Mouse (Mus musculus) macrophage (primary cell): ENCODE results near the gene Rpl10-ps3. TPM values are rescaled to one million over a fixed set of nuclear protein-coding genes. Genes with fewer than 3 reads are reported as not detected.

Experiments
- H3K27ac ChIP-seq: fragments of 350-480 bp; formaldehyde crosslinking; 2 replicates; pipeline ENCODE4 v1.9.0; 2021
- H3K36me3 ChIP-seq: fragments of 350-480 bp; formaldehyde crosslinking; 2 replicates; pipeline ENCODE4 v1.9.0; 2021; ENCODE audit errors: inconsistent target
- H3K4me3 ChIP-seq: fragments of 350-480 bp; formaldehyde crosslinking; 2 replicates; pipeline ENCODE4 v1.9.0; 2021; ENCODE audit errors: inconsistent target
- H3K79me2 ChIP-seq: fragments of 350-480 bp; formaldehyde crosslinking; 2 replicates; pipeline ENCODE4 v1.9.0; 2021; ENCODE audit errors: inconsistent target
- WGBS: methylation state at CpG from one replicate; pipeline ENCODE4 v1.1.7; 2026; ENCODE audit warnings: inconsistent platforms; ENCODE audit not compliant: missing documents; 5-methylcytosine and 5-hydroxymethylcytosine counted together
- polyA plus RNA-seq: library from polyadenylated mRNA; stranded (reverse); fragments of 250-400 nt; gene quantifications from 3 replicates; pipeline ENCODE4 v1.2.4, GENCODE M21; 2018; ENCODE audit warnings: inconsistent platforms
- total RNA-seq, 78 experiments: library from RNA; depleted of rRNA; stranded (reverse); fragments of 250-400 nt; gene quantifications; 1 replicate in 9 of 78; 2 replicates in 24 of 78; 3 replicates in 43 of 78; 4 replicates in 2 of 78; pipeline ENCODE4 v1.2.4; 2018; ENCODE audit warnings: inconsistent platforms in 56 of 78

Rpl10-ps3 gene
- 10 to 100 TPM in 7 of 26 experiments, 1 to 10 TPM in 13, not detected in 6; 1.8 to 33.5 (median 9.0) TPM for total RNA-seq (2018; cell fraction: chromatin; rRNA removed)
- total RNA-seq (2018; cell fraction: cytosol; rRNA removed), result 100 to 1,000 TPM in 7 of 26 experiments, 10 to 100 TPM in 19; 40.4 to 162 (median 74.7) TPM
- 10 to 100 TPM in 7 of 26 experiments, 1 to 10 TPM in 18, not detected in 1; 3.8 to 32.2 (median 7.3) TPM for total RNA-seq (2018; cell fraction: nucleus; rRNA removed)
- 70.3 to 237 TPM (median 169 TPM) in 3 replicates for polyA plus RNA-seq

- WGBS, result 94% methylated on average over 8 of the region's 13 CpGs
Measured at GRCm38 (mm10) chr9:50344868-50345267, at the start of gene Rpl10-ps3. Rpl10-ps3 (minus strand) TSS chr9:50344968.

DNA sequence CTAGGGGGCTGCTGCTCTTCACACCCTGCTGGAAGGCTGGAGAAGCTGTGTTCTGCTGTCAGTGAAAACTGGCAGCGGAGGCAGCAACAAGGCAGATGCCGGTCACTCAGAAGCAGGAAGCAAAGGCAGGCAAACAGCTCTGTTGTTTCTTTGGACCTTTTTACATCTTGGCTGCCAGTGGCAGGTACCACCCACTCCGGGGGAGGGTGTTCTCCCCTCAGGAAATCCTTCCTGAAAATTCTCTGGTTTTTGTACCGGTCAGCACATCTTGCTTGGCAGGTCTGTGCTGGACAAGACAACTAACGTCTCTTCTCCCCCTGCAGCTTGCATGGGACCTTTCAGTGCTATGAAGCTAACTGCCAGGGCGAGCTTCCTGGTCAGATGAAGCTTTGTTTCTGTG, 30.8 kb upstream of the Rpl10-ps3 start:
- H3K4me3 ChIP-seq, result no peak overlapping the region
- 65% methylated on average over 6 of the region's 6 CpGs for WGBS
- no peaks in the 10 kb centered on the region for H3K79me2 ChIP-seq
- no peak overlapping the region for H3K27ac ChIP-seq
- no peaks in the 10 kb centered on the region for H3K36me3 ChIP-seq

More at GRCm38 (mm10) chr9:50344868-50345267, at the start of gene Rpl10-ps3:
- no peaks in the 10 kb centered on the region for H3K36me3 ChIP-seq
- H3K79me2 ChIP-seq, result no peaks in the 10 kb centered on the region
- H3K4me3 ChIP-seq, result no peak within 1 kb of the TSS
- H3K27ac ChIP-seq, result no peak within 1 kb of the TSS

- Histone ChIP-seq H3K36me3 (no peaks in the 10 kb centered on the region), H3K79me2 (no peaks in the 10 kb centered on the region), H3K27ac (no peak overlapping the region), H3K4me3 (no peak overlapping the region)
- WGBS, result 86% methylated on average over 5 of the region's 5 CpGs
Measured at GRCm38 (mm10) chr9:50374666-50375065, 29.9 kb upstream of the Rpl10-ps3 start.

- no peaks in the 10 kb centered on the region for H3K79me2 ChIP-seq
- H3K36me3 ChIP-seq, result no peaks in the 10 kb centered on the region
- H3K4me3 ChIP-seq, result no peak overlapping the region
- no peak overlapping the region for H3K27ac ChIP-seq
- WGBS, result 81% methylated on average over 8 of the region's 8 CpGs
Measured at GRCm38 (mm10) chr9:50368551-50369297, 24.0 kb upstream of the Rpl10-ps3 start.

- 81% methylated on average over 11 of the region's 11 CpGs for WGBS
- H3K36me3 ChIP-seq, result no peaks in the 10 kb centered on the region
- no peak overlapping the region for H3K4me3 ChIP-seq
- H3K79me2 ChIP-seq, result no peaks in the 10 kb centered on the region
- H3K27ac ChIP-seq, result no peak overlapping the region
Measured at GRCm38 (mm10) chr9:50365059-50365780, 20.5 kb upstream of the Rpl10-ps3 start.

GRCm38 (mm10) chr9:50363962-50364361, 19.2 kb upstream of the Rpl10-ps3 start:
- no peak overlapping the region for H3K4me3 ChIP-seq
- H3K79me2 ChIP-seq, result no peaks in the 10 kb centered on the region
- 100% methylated on average over 2 of the region's 2 CpGs for WGBS
- H3K36me3 ChIP-seq, result no peaks in the 10 kb centered on the region
- H3K27ac ChIP-seq, result no peak overlapping the region

DNA sequence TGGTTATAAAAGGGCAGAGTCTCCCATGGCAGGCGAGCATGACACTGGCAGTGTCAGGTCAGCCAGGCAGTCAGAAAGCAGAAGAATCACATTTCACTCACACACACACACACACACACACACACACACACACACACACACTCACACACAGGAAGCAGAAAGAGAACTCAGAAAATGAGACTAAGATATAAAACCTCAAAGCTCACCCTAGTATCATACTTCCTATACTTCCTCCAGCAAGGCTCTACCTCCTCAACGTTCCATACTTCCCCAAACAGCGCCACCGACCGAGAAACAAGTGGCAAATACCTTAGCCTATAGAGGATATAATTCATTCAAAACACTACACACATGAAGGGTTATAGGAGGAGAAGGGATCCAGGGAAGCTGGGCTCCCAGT, 18.5 kb upstream of the Rpl10-ps3 start:
- Histone ChIP-seq H3K36me3 (no peaks in the 10 kb centered on the region), H3K4me3 (no peak overlapping the region), H3K27ac (no peak overlapping the region), H3K79me2 (no peaks in the 10 kb centered on the region)
- 9% methylated on average over 5 of the region's 5 CpGs for WGBS

GRCm38 (mm10) chr9:50362556-50362955, 17.8 kb upstream of the Rpl10-ps3 start:
- H3K4me3 ChIP-seq, result no peak overlapping the region
- no peaks in the 10 kb centered on the region for H3K79me2 ChIP-seq
- H3K36me3 ChIP-seq, result no peaks in the 10 kb centered on the region
- WGBS, result 83% methylated on average over 3 of the region's 3 CpGs
- H3K27ac ChIP-seq, result no peak overlapping the region

DNA sequence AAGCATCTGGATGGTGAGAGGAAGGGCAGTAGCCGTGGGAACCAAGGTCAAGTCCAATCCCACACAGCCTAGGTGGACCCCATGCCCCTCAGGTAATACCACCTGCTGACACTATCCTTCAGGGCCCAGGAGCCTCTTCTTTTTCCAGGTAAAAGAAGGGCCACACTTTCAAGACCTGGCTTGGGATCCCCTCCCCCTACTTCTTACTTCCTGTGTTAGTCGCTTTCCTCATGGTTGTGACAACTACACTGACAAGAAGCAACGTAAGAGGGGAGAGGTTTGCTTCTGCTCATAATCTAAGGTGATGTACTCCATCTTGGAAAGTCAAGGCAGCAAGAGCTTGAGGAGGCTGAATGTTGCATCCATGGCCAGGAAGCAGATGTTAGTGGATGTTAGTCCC, 15.6 kb upstream of the Rpl10-ps3 start:
- Histone ChIP-seq H3K36me3 (no peaks in the 10 kb centered on the region), H3K27ac (no peak overlapping the region), H3K4me3 (no peak overlapping the region), H3K79me2 (no peaks in the 10 kb centered on the region)
- WGBS, result 59% methylated on average over 3 of the region's 3 CpGs

GRCm38 (mm10) chr9:50357331-50357730, 12.6 kb upstream of the Rpl10-ps3 start:
- Histone ChIP-seq H3K4me3 (no peak overlapping the region), H3K79me2 (no peaks in the 10 kb centered on the region), H3K36me3 (no peaks in the 10 kb centered on the region), H3K27ac (no peak overlapping the region)
- 50% methylated on average over 3 of the region's 3 CpGs for WGBS

DNA sequence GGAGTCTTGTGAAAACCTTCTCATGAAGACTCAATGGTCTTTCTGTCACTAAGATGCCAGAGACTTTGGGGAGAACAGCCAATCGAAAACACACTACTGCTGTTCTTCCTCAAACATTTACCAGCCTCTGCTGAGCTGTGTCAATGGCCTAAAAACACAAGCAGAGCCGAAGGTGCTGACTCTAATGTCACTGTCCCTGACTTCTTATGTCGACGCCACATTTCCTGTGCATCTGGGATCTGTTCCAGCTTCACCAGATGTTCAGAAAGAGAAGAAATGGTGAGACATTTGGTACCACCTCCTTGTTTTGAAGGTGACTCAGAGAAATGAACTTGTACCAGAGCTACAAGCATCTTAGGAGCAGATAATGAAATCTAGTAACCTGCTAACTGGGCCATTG, 7.0 kb upstream of the Rpl10-ps3 start:
- no peaks in the 10 kb centered on the region for H3K79me2 ChIP-seq
- H3K36me3 ChIP-seq, result no peaks in the 10 kb centered on the region
- no peak overlapping the region for H3K27ac ChIP-seq
- WGBS, result 7% methylated on average over 4 of the region's 4 CpGs
- no peak overlapping the region for H3K4me3 ChIP-seq

- H3K36me3 ChIP-seq, result no peaks in the 10 kb centered on the region
- no peaks in the 10 kb centered on the region for H3K79me2 ChIP-seq
- H3K4me3 ChIP-seq, result no peak overlapping the region
- 100% methylated on average over 1 of the region's 1 CpGs for WGBS
- H3K27ac ChIP-seq, result no peak overlapping the region
Measured at GRCm38 (mm10) chr9:50350571-50350970, 5.8 kb upstream of the Rpl10-ps3 start.

- H3K27ac ChIP-seq, result no peak overlapping the region
- WGBS, result 84% methylated on average over 3 of the region's 3 CpGs
- no peak overlapping the region for H3K4me3 ChIP-seq
- H3K36me3 ChIP-seq, result no peaks in the 10 kb centered on the region
- H3K79me2 ChIP-seq, result no peaks in the 10 kb centered on the region
Measured at GRCm38 (mm10) chr9:50349156-50349555, 4.4 kb upstream of the Rpl10-ps3 start.

- no peaks in the 10 kb centered on the region for H3K79me2 ChIP-seq
- WGBS, result 94% methylated on average over 10 of the region's 10 CpGs
- H3K4me3 ChIP-seq, result no peak overlapping the region
- H3K36me3 ChIP-seq, result no peaks in the 10 kb centered on the region
- no peak overlapping the region for H3K27ac ChIP-seq
Measured at GRCm38 (mm10) chr9:50348256-50348655, 3.5 kb upstream of the Rpl10-ps3 start.
